Mouse (Mus musculus) heart, adult 11 months (tissue): ENCODE results near the gene Chchd1.
A peak's percentile ranks its signal among the peaks of the same experiment; 100 is the strongest.
"Not testable (repeated sequence)": the region's sequence is repeated elsewhere in the genome, so short reads cannot be mapped to it uniquely, and the experiment has no call there.

Experiments
- DNase-seq: peaks from one replicate; pipeline ENCODE4 v3.0.0; 2022

Chchd1 gene

DNA sequence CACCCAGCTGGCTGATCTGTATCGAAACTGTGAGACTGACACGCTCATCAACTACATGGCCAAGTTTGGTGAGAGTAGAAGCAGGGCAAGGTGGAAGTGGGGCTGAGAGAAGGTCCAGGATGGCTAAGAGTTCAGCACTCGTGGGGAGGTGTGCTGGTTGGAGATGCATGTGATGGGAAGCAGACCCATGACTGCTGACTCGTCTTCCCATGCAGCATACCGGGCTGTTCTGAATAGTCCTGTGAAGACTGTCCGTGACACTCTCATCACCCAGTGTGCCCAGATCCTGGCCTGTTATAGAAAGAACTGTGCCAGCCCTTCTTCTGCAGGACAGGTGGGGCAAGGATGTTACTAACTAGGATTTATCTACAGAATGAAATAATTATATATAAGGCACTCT, 11.0 kb upstream of the Chchd1 start:
- DNase-seq = peak; percentile 88

DNA sequence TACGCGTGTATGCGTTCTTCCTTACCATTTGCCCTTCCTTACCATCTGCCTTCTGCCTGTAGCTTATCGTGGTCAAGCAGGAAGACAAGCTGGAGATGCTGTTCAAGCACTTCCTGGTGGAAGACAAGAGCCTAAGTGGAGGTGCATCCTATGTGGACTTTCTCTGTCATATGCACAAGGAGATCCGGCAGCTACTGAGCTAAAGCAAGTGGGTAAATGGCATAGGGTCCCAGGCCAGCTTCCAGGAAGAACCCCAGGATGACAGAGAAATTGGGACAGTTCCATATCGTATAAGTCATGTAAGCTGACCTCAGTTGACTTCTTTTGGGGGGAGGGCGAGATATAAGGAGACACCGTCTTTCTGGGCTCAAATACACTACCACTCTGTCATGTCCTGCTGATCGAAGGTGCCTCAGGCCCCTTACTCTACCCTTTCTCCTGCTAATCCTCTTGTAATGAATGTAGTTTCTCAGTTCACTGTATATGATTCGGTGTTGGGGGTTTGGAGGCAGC, 9.2 kb upstream of the Chchd1 start:
- peak; percentile 91 for DNase-seq

DNA sequence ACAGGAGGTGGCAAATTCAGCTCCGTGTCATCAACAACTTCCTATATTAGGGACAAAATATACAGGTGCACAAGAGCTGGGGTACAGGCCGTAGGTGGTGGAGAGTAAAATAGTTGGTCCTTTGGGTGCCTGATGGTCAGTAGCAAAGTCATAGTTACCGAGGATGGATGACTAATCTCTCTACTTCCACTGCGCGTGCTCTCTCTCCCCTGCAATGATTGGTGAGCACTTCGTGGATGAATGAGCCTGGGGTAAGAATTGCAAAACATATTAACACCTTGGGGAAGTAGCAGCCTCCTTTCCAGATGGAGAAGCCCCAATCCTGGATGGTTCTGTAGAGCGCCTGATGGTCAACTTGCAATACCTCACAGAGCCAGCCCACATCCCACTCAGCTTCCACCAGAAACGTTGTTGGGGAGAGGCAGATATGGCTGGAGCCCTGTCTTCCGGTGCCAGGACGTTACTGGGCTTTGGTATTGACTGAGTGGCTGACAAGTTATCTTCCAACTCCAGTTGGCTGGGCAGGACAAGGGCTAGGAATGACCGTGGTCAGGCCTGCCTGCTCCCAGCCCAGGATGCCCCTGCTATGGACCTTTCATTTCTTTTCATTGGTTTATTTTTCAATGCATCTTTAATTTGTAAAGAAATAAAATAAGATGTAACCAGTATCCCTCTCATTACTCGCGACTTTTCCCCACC, 8.5 kb upstream of the Chchd1 start:
- DNase-seq = peak; percentile 88

DNA sequence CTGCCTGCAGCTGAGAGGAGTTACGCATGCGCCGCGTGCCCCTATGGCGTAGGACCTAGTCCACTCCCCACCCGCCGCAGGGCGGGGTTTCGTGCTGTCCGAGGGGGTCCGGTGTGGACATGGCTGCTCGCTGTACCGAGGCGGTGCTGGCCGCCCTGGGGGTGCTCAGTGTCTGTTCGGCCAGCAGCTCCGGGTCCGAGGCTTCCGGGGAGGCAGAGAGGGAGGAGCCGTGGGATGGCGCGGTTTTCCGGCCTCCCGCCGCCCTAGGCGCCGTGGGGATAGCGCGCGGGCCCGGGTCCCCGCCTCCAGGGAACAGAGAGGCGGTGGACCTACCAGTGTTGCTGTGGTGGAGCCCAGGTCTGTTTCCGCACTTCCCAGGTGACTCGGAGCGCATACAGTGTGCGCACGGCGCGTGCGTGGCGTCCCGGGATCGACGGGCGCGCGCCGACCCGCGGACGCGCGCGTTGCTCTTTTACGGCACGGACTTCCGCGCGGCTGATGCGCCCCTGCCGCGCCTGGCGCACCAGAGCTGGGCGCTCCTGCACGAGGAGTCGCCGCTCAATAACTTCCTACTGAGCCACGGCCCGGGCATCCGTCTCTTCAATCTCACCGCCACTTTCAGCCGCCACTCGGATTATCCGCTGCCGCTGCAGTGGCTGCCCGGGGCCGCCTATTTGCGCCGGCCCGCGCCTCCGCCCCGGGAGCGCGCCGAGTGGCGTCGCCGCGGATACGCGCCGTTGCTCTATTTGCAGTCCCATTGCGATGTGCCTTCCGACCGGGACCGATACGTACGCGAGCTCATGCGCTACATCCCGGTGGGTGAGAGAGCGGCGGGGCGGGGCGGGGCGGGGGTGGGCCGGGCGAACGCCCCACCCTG, 7.7 kb upstream of the Chchd1 start, which contains the start of gene Fut11:
TSS of gene Fut11 (plus strand) at position 85 of the 877 bp plus-strand sequence.
- DNase-seq = peak; percentile 99

DNA sequence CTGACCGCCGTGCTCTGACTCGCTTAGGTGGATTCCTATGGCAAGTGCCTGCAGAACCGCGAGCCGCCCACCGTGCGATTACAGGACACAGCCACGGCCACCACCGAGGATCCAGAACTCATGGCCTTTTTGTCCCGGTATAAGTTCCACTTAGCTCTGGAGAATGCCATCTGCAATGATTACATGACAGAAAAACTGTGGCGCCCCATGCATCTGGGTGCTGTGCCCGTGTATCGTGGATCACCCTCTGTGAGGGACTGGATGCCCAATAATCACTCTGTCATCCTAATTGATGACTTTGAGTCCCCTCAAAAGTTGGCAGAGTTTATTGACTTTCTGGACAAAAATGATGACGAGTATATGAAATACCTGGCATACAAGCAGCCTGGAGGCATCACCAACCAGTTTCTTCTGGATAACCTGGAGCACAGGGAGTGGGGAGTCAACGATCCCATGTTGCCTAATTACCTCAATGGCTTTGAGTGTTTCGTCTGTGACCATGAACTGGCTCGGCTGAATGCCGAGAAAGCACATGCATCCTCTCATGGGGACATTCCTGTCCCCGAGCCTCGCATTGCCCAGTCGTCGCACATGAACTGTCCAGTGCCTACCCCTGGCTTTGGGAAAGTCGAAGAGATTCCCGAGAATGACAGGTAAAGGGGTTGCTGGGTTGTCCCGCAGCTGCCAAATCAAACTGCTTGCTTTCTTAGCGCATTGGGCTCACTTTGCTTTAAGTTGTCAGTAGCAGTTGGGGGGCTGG, 6.9 kb upstream of the Chchd1 start:
- DNase-seq = peak; percentile 95

DNA sequence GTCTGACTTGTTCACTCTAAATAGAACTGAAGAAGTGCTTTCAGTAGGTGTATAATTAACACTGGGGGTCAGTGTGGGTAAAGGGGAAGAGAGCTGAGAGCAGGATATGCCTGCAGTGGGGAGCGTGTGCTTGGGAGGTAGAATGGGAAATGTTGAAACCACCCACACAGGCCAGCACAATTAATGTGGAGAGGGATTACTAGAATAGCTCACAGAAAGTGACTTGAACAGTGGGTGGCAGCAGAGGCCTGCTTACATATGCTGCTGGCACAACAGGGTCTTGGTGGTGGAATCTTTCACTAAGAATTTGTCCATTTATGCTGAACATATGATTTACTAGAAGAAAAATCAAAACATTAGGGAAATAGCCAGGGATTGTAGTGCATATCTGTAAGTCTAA, 5.8 kb upstream of the Chchd1 start:
- DNase-seq = peak; percentile 94

DNA sequence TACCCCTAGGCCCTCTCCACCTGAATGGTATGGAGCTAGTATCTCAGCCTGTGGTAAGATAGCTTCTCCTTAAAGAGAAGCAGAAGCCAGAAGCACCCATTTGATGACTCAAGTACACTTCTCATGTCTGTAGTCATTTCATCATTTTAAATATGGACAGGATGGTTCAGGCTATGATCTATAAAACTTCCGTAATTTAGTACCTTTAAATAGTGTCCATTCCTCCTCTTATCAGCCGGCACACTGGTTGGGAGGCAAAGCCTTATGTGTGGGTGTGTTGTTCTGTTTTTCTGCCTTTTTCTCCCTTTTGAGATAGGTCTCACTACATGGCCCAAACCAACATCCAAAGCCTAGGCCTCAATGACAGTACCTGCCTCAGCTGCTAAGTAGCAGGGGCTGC, 4.3 kb upstream of the Chchd1 start:
- DNase-seq = no peak

DNA sequence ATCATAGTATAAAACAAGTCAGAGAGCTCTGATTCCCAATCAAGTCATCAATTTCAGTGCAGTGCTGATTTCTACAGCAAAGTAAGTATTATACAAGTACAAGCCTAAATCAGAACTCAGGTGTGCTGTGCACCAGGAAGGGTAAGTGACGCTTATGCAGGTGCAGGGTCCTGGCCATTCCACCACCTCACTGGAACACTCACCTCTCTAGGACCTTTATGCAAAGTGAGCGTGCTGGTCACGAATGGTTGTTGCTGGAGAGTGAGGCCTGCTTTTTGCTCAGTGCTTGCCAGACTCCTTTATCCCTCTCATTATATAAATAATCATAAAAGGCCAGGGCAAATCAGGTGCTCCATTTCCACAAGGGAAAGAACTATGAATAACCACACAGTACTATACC, 2.4 kb upstream of the Chchd1 start:
- peak; percentile 86 for DNase-seq

DNA sequence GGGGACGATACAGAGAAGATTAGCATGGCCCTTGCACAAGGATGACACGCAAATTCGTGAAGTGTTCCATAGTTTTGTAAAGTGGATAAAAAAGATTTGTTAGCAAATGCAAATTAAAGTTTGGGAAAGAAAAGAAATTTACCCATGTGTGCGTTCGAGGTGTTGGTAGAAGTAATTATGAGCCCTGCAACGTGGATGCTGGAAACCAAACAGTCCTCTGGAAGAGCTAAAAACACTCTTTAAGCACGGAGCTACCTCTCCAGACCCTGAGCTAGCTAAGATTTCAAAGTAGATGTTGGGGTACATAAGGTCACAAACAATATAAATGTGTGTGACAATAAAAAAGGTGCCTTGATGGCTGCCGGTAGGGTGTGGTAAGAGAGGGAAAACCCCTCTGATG, 1.3 kb upstream of the Chchd1 start:
- no peak for DNase-seq

DNA sequence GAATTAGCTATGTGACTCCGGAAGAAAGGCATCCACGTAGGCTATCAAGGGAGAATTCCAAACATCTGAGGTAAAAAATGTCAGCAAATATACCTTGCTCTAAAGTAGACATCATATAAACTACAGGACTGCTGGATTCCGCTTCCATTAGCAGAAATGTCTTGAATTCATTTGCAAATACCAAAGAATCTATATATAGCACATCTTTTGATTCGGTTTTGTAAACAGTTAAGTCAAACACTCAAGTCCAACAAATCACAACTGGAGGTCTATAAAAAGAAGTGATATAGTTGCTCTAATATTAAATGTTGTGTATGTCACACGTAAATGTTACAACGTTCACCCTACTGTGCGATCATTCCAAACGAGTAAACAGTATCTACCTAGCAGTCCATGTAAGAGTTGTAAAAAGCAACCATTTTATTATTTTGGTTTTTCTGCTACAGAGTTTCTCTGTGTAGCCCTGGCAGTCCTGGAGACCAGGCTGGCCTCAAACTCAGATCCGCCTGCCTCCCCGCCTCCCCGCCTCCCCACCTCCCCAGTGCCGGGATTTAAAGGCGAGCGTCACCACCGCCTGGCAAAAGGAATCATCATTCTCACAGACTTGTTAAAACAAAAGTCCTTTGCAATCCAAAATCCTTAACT, 588 bp upstream of the Chchd1 start:
- DNase-seq = no peak

DNA sequence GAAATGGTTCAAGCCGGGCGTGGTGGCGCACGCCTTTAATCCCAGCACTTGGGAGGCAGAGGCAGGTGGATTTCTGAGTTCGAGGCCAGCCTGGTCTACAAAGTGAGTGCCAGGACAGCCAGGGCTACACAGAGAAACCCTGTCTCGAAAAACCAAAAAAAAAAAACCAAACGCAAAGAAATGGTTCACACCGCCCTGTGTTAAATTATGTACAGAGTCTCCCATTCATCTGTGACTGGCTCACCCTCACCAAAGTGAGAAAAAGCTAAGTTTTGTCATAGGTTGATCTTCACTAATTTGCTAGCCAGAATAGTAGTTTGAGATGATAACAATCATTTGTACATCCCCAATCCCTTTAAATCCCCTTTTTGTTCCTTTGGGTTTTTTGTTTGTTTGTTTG, 655 bp downstream of the Chchd1 start:
- DNase-seq = not testable (repeated sequence)

DNA sequence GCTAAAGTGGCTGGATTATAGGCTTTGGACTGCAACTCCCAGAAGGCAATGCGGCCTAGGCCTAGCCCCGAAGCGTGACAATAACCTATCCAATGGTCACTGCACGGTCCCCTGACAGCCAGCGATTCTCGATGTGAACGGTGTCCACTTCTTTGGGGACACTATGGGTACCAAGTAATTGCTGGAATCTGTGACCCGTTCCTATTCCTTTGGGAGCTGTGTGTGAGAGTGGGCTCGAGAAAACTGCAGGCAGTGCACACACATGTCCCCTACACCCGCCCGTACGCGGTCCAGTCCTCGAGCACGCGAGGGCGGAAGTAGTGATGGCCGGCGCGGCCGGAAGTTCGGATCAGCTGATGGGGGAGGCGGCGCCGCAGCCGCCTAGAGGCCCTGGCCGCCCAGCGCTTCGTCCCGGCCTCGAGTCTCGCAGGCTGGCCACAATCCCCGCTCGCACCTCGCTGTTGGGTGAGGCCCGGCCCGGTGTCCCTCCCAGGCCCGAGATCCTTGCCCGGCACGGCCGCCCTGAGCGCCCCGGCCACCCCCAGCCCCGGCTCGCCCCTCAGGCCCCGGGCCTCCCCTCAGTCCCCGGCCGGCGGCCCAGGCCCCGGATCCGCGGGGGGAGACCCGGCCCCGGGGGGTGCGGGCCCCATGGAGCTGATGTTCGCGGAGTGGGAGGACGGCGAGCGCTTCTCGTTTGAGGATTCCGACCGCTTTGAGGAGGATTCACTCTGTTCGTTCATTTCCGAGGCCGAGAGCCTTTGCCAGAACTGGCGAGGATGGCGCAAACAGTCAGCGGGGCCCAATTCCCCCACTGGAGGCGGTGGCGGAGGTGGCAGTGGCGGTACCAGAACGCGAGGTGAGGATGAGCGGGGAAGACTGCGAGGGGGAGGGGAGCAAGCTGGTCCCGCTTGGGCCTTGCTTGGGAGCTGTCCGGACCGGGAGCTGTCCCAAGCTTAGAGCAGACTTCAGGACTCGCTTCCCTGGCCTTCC, 4.7 kb downstream of the Chchd1 start, which contains the start of gene Zswim8:
TSS of gene Zswim8 (plus strand) at position 352 of the 990 bp plus-strand sequence.
- peak; percentile 99 for DNase-seq

DNA sequence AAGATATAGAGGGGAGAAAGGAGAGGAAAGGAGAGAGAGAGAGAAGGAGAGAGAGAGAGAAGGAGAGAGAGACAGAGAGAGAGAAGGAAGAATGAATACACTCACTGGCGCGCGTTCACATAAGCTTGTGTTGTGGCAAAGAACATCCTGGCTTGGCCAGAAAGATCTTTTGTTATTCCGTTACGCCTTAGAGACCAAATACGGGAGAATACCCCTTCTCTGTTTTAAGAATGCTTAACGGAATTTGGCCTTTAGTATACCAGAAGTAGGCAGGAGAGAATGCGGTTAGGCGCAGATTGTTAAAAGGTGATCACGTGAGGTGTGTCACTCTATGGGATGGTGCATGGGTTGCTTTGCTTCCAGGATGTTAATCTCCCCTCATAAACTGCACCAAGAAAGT, 5.4 kb downstream of the Chchd1 start:
- no peak for DNase-seq

DNA sequence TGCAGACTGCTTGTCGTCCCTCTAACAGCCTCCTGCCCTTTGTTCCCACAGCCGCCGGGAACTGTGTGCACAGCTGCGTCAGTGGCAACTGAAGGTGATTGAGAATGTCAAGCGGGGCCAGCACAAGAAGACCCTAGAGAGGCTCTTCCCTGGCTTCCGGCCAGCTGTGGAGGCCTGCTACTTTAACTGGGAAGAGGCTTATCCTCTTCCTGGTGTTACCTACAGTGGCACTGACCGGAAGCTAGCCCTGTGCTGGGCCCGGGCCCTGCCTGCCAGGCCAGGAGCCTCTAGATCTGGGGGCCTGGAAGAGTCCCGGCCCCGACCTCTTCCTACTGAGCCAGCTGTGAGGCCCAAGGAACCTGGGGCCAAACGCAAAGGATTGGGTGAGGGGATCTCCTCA, 11.0 kb downstream of the Chchd1 start:
- peak; percentile 90 for DNase-seq

DNA sequence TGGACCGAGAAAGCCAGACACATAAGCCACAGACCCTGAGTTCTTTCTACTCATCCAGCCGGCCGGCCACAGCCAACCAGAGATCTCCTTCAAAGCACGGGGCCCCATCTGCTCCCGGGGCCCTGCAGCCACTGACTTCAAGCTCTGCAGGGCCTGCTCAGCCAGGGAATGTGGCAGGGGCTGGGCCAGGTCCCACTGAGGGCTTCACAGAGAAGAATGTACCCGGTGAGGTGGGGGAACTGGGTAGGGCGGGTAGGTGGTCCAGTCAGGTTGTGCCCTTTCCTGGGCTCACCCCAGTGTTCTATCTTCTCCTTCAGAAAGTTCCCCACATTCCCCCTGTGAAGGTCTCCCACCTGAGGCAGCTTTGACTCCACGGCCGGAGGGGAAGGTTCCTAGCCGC, 15.6 kb downstream of the Chchd1 start:
- peak; percentile 91 for DNase-seq

DNA sequence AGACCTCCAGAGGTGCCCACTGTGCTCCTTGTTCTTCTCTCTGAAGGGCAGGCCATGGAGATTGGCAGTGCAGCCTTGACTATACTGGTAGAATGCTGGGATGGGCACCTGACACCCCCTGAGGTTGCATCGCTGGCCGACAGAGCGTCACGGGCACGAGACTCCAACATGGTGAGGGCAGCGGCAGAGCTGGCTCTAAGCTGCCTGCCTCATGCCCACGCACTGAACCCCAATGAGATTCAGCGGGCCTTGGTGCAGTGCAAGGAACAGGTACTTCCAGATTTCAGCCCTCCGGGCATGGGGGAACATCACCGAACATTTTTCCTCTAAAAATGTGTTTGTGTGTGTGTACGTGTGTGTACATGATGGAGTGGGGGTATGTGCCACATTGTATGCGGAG, 17.0 kb downstream of the Chchd1 start:
- DNase-seq = peak; percentile 90

DNA sequence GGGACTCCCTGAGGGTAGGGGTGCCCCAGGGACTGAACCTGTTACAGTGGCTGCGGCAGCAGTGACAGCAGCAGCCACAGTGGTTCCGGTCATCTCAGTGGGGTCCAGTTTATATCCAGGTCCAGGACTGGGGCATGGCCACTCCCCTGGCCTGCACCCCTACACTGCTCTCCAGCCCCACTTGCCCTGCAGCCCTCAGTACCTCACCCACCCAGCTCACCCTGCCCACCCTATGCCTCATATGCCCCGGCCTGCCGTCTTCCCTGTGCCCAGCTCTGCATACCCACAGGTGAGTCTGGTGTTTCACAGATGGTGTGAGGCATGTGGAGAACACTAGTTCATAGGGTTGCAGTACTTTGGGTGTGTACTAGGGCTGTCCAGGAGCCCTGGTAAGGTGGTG, 18.6 kb downstream of the Chchd1 start:
- peak; percentile 91 for DNase-seq

DNA sequence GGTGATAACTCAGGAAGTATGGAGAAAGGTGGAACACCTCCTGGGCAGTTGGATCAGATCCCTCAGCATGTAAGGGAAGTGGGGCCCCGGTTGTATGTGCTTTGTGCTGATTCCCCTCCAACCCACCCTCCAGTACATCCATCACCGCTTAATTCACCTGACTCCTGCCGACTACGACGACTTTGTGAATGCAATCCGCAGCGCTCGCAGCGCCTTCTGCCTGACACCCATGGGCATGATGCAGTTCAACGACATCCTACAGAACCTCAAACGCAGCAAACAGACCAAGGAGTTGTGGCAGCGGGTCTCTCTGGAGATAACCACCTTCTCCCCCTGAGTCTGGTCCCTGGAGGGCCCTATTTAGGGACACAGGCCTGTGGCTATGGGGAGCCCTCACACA, 20.2 kb downstream of the Chchd1 start:
- no peak for DNase-seq

DNA sequence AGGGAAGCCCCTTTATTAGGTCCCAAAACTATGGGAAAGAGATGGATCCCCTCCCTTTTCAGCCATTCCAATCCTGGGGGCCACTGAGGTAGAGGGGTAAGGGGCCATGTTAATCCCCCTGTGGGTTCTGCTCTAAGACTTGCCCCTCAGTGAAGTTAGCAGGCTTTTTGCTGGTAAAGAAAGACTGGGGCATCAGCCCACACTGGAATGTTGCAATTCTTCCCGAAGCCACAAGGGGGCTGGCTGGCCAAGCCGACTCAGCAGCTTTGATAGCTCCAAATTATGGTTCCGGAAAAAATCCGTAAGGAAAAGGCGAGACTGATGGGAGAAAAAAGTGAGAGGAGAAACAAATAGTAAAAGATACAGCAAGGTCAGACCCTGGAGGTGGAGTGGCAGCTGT, 21.2 kb downstream of the Chchd1 start:
- DNase-seq = peak; percentile 95

DNA sequence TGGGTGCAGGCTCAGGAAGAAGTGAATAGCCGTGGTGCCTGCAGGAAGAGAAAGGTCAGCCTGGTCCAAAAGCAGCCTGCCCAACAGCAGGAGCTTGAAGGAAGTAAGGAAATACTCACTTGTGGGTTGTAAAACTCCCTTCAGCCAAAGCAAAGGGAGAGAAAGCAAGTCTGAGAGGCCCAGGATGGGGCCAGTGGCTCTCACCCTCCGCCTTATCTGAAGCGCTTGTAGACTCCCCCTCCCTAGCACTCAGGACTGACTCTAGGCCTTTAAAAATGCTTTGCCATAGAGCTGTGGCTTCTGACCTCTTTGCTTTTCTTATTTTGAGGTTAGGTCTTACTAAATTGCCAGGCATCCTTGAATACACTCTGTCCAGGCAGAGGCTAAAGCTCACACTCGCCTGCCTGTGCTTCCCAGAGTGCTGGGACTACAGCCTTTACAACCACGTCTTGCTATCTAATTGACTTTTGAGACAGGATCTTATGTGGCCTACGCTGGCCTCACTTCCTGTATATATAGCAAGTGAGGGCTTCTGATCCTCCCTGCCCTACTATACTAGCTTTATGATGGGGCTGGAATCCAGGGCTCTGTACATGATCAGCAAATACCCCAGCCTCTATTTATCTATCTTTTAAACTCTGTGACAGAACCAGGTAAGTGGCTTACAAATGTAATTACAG, 23.0 kb downstream of the Chchd1 start:
- no peak for DNase-seq

DNA sequence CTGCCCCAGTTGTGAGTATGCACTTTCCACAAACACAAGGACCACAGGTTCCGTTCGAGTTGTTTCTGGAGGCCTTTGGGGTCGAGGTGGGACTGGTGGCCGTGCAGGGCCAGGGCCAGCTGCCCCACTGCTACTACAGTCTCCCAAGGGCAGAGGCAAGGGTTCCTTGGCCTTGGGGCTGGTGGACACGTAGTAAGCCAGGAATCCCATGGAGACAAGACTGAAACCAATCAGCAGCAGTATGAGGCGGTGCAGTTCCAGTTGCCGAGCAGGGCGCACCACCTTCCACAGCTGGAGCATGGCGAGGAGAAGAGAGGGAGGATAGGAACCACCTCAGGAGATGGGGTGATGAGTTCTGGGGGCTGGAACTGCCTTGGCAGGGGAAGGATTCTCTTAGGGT, 27.1 kb downstream of the Chchd1 start:
- DNase-seq = no peak
